Mouse (Mus musculus) limb, embryonic 14.5 days (tissue): Measurements from ENCODE around the gene Lpcat4. TPM values are rescaled to one million over a fixed set of nuclear protein-coding genes. Genes with fewer than 3 reads are reported as not detected.

Experiments used
- ATAC-seq: fragments of 200-750 bp; cut with Nextera tagmentation; 2 replicates; pipeline ENCODE4 v1.8.0; 2017; ENCODE audit warnings: low read depth, moderate number of reproducible peaks, moderate TSS enrichment; ENCODE audit not compliant: low FRiP score
- DNase-seq: peaks from one replicate; pipeline ENCODE4 v3.0.0-alpha.2; 2015; ENCODE audit warnings: low spot score
- H3K27ac ChIP-seq: fragments of 300-500 bp; sonication (generic); replicated peaks from 2 replicates; pipeline ENCODE4 v1.5.1; 2014; ENCODE audit warnings: low read depth, mild to moderate bottlenecking, low read length, moderate library complexity, mixed read lengths
- H3K27me3 ChIP-seq: fragments of 300-500 bp; sonication (generic); 2 replicates; pipeline ENCODE4 v1.6.1; 2014; ENCODE audit warnings: low read length, mixed read lengths; ENCODE audit not compliant: control insufficient read depth, insufficient read depth
- H3K36me3 ChIP-seq: fragments of 300-500 bp; sonication (generic); 2 replicates; pipeline ENCODE4 v1.6.1; 2014; ENCODE audit warnings: mild to moderate bottlenecking, low read length, moderate library complexity, mixed read lengths; ENCODE audit not compliant: control insufficient read depth, insufficient read depth
- H3K4me1 ChIP-seq: fragments of 300-500 bp; sonication (generic); 2 replicates; pipeline ENCODE4 v1.6.1; 2014; ENCODE audit warnings: antibody characterized with exemption, low read length, mixed read lengths; ENCODE audit not compliant: control insufficient read depth, insufficient read depth
- H3K4me2 ChIP-seq: fragments of 300-500 bp; sonication (generic); replicated peaks from 2 replicates; pipeline ENCODE4 v1.6.1; 2014; ENCODE audit warnings: low read depth, mild to moderate bottlenecking, low read length, moderate library complexity; ENCODE audit not compliant: severe bottlenecking
- H3K4me3 ChIP-seq: fragments of 300-500 bp; sonication (generic); replicated peaks from 2 replicates; pipeline ENCODE4 v1.5.1; 2014; ENCODE audit warnings: low read length
- H3K9ac ChIP-seq: fragments of 300-500 bp; sonication (generic); 2 replicates; pipeline ENCODE4 v1.6.1; 2014; ENCODE audit warnings: mild to moderate bottlenecking, low read depth, low read length, moderate library complexity; ENCODE audit not compliant: severe bottlenecking
- H3K9me3 ChIP-seq: fragments of 300-500 bp; sonication (generic); 2 replicates; pipeline ENCODE4 v1.6.1; 2016; ENCODE audit warnings: low read length; ENCODE audit not compliant: control insufficient read depth
- POLR2A ChIP-seq: fragments of 200-500 bp; IDR thresholded peaks from 2 replicates; pipeline ENCODE4 v1.8.0; 2012; ENCODE audit warnings: inconsistent platforms, mild to moderate bottlenecking, moderate library complexity, borderline replicate concordance; ENCODE audit not compliant: insufficient read depth, insufficient read length; ENCODE audit errors: extremely low read depth
- WGBS: fragments of 180-500 bp; shearing (Covaris S2); extraction: QIAGEN DNeasy Blood & Tissue Kit; methylation state at CpG from one replicate; pipeline ENCODE4 v1.1.7; 2014; 5-methylcytosine and 5-hydroxymethylcytosine counted together
- polyA plus RNA-seq, 2 experiments: library from polyadenylated mRNA; depleted of rRNA in 1 of 2; stranded (reverse) in 1 of 2; unstranded in 1 of 2; fragments of >200 nt; fragmentation: Nextera tagmentation in 1 of 2; extraction: Ambion mirVana in 1 of 2; gene quantifications; 2 replicates each; pipeline versions ENCODE4 v1.2.1 to v1.2.3; 2012 to 2014

Lpcat4 gene
- polyA plus RNA-seq, 2 experiments, result 20.9 to 39.9 TPM

DNA sequence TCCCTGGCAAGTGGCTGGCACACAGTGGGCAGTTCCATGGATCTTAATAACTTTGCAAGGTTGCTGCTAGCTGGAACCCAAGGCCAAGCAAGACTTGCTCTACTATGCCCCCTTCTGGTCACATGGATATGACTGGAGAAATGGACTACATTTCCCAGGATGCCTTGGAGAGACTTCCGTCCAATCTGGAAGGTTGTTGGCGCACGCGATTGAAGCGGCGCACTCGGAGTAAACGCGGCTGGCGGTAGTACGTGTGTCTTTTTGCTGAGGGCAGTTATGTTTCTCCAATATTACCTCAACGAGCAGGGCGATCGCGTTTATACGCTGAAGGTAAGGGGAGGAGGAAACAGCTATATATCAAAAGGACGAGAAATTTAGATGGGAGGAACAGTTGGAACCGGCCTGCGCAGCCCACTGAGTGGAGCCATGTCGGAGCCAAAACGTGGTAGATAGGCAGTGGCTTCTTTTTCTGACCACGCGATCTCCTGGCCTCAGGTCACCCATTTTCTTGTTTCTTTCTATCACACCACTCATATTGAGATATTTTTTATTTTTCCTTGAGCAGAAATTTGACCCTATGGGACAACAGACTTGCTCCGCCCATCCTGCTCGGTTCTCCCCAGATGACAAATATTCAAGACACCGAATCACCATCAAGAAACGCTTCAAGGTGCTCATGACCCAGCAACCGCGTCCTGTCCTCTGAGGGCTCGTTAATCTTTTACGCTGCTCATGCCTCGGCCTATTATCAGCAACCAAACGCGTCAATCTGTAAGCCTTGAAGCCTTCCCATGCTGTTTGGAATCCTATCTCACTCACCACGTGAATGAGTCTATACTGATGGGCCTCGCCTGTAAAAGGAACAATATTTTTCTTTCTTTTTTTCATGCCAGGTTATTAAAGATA is 22.7 kb downstream of the Lpcat4 start, which contains the start of gene Nop10:
TSS of gene Nop10 (plus strand) at position 179 of the 906 bp plus-strand sequence.
- ATAC-seq (peak; percentile 66), DNase-seq (peak; percentile 94)
- peak within 1 kb of the TSS; percentile 66 for H3K4me2 ChIP-seq
- peak within 1 kb of the TSS; percentile 67 for H3K27ac ChIP-seq
- H3K9ac ChIP-seq, result peak within 1 kb of the TSS; percentile 65
- H3K9me3 ChIP-seq, result no peaks in the 10 kb centered on the region
- peak within 1 kb of the TSS; percentile 66 for H3K4me3 ChIP-seq
- H3K27me3 ChIP-seq, result no peaks in the 10 kb centered on the region
- under 1% methylated on average over 36 of the region's 36 CpGs for WGBS
- no peaks in the 10 kb centered on the region for H3K36me3 ChIP-seq
- peaks cover 10% of the 10 kb centered on the region for H3K4me1 ChIP-seq
- peak; percentile 86; the same call in 1 of the 2 replicates for TF ChIP-seq POLR2A

DNA sequence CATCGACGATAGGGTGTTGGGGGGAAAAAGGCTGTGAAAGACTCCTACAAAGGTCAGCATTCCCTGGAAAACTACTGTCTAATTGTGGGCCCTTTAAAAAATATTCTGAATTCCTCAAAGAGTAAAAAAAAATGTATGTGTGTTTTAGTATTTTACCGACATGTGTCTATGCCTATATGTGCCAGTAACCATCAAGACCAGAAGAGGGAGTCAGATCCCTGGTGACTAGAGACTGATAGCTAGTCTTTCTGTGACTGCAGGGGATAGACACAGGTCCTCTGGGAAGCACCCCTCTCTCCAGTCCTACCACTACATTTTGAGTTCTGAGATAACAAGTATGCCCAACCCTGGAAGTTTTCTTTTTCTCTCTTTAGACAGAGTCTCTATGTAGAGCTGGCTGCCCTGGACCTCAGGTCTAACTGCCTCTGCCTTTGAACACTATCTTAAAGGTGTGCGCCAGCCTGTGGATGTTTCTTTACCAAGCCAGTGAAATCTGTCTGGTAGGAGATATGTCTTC is 23.6 kb downstream of the Lpcat4 start:
- WGBS, result 38% methylated on average over 4 of the region's 4 CpGs
- no peak for ATAC-seq
- H3K9ac ChIP-seq, result peak overlapping the region; percentile 65; the same call in 1 of the 2 replicates

DNA sequence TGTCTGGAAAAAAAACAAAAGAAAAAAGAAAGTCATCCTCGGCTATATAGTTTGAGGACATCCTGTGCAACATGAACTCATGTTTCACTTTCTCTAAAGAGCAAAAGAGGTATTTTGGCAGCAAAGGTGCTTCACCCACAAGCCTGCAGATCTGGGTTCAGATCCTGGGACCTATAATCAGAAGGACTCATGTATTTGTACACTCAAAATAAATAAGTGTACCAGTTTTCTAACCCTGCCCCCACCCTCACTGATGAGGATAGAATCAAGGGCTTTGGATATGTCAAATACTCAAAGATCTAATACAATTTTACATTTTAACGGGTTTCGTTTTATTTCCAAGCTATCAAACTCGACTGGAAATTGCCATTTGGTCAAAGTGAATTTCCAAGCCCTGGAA is 25.1 kb downstream of the Lpcat4 start:
- no peak for DNase-seq
- WGBS, result 76% methylated on average over 4 of the region's 4 CpGs
- no peak overlapping the region for H3K4me2 ChIP-seq

More for the DNA sequence above, 23.6 kb downstream of the Lpcat4 start:
- no peak for DNase-seq
- no peak for TF ChIP-seq POLR2A
- peak overlapping the region; percentile 66 for H3K4me2 ChIP-seq
- no peaks in the 10 kb centered on the region for H3K27me3 ChIP-seq
- H3K4me3 ChIP-seq, result peak overlapping the region; percentile 66
- H3K4me1 ChIP-seq, result peaks cover 12% of the 10 kb centered on the region
- no peaks in the 10 kb centered on the region for H3K36me3 ChIP-seq
- no peak overlapping the region for H3K27ac ChIP-seq
- H3K9me3 ChIP-seq, result no peaks in the 10 kb centered on the region

DNA sequence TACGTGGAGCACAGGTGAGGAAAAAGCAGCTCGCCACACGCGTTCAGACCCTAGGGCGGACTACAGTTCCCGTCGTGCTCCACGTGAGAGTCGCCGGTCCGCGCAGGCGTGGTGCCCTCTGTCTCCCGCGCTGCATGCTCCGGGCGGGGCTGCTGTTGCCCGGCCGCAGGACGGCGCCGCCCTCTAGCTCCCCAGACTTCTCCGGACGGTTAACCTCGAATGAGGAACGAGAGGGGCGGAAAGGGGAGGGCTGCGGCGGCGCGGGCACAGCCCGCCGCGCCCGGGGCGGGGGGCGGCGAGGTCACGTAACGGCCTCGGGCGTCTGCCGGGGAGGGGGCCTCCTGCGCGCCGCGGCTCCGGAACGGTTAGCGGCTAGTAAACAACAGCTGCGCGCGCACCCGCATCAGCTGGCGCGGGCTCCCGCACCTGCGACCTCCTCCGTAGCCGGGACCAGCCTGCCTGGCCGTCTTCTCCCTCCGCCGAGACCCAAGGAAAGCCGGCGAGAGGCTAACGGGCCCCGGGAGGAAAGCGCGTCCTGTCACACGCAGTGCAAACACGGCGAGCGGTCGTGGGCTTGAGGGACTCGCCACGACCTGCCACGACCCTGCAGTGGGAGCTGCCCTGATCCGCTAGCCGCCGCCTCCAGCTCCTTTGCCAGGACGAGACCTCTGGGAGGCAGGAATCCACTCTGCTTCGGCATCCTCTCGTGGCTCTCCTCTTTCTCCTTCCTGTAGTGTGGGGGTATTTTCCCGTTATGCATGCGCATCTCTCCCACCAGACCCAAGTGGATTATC is 26.4 kb downstream of the Lpcat4 start, which contains the start of gene Slc12a6:
TSS of gene Slc12a6 (plus strand) at position 378 of the 794 bp plus-strand sequence.
- Histone ChIP-seq H3K4me1 (peaks cover 12% of the 10 kb centered on the region), H3K27ac (peak within 1 kb of the TSS; percentile 78), H3K36me3 (no peaks in the 10 kb centered on the region), H3K9ac (peak within 1 kb of the TSS; percentile 78), H3K4me2 (peak within 1 kb of the TSS; percentile 84), H3K27me3 (no peaks in the 10 kb centered on the region), H3K9me3 (no peaks in the 10 kb centered on the region), H3K4me3 (peak within 1 kb of the TSS; percentile 78)
- peak; percentile 89 for DNase-seq
- peak; percentile 93 for ATAC-seq
- WGBS, result under 1% methylated on average over 65 of the region's 85 CpGs
- TF ChIP-seq POLR2A, result 0 out of 2 replicates have a peak, but pooled peaks have one; percentile 15

More for the DNA sequence above, 25.1 kb downstream of the Lpcat4 start:
- no peaks in the 10 kb centered on the region for H3K36me3 ChIP-seq
- no peaks in the 10 kb centered on the region for H3K27me3 ChIP-seq
- no peak overlapping the region for H3K9ac ChIP-seq
- no peaks in the 10 kb centered on the region for H3K9me3 ChIP-seq
- H3K4me1 ChIP-seq, result peaks cover 12% of the 10 kb centered on the region
- no peak overlapping the region for H3K4me3 ChIP-seq
- no peak for TF ChIP-seq POLR2A
- no peak overlapping the region for H3K27ac ChIP-seq
- ATAC-seq, result no peak

DNA sequence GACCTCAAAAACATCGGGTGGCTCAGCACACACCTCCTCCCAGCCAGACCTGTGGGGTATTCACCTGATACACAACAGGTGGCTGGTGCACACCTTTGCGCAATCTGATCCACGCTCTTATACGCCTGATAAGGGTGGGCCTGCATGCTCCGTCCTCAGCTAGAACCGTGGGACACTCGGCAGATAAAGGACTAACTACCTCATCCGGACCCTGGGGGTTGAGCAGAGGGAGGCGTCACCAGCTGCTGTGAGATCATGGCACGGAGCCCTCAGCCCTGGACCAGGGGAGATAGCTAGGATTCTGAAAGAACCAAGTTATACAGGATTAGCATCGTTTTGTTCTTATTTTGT is 26.9 kb downstream of the Lpcat4 start, which contains the start of gene Gm21985:
TSS of gene Gm21985 (plus strand) at position 73 of the 351 bp plus-strand sequence.
- peak within 1 kb of the TSS; percentile 78 for H3K4me3 ChIP-seq
- ATAC-seq, result peak; percentile 25
- peak within 1 kb of the TSS; percentile 78 for H3K27ac ChIP-seq
- no peaks in the 10 kb centered on the region for H3K36me3 ChIP-seq
- DNase-seq, result peak; percentile 40
- no peaks in the 10 kb centered on the region for H3K9me3 ChIP-seq
- no peaks in the 10 kb centered on the region for H3K27me3 ChIP-seq
- peak within 1 kb of the TSS; percentile 78 for H3K9ac ChIP-seq
- TF ChIP-seq POLR2A, result no peak
- H3K4me1 ChIP-seq, result peaks cover 12% of the 10 kb centered on the region
- 1% methylated on average over 11 of the region's 11 CpGs for WGBS
- H3K4me2 ChIP-seq, result peak within 1 kb of the TSS; percentile 84
